Mouse (Mus musculus): ENCODE results near the gene Ide. TPM values are rescaled to one million over a fixed set of nuclear protein-coding genes. Genes with fewer than 3 reads are reported as not detected.

Ide gene
- polyA plus RNA-seq, 1 experiment from 2014 or later = 49.3 TPM

DNA sequence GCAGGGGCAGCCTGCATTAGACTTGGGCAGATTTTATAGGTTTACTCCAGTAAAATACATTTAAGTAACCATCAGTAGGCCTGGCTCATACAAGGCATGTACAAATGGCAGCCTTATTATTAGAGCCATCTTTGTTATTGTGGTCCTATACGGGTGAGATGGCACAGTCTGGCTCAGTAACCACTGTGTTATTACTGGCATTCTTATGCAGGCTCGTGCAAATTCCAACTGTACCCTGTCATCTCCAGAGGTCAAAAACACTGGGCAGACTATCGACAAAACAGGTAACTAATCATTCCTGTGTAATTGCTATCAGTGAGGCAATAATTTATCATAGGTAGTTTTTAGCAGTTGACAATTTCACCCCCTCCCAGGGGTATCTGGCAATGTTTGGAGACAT is 8.6 kb upstream of the Ide start:
- Histone ChIP-seq H3K36me3 (ENCODE audit: control insufficient read depth, insufficient read depth, low read length) (no peaks in the 10 kb centered on the region), H3K4me2 (ENCODE audit: low read depth, low read length) (no peak overlapping the region), H3K27ac (ENCODE audit: low read depth, low read length) (no peak overlapping the region), H3K4me1 (ENCODE audit: control insufficient read depth, insufficient read depth, low read length) (no peaks in the 10 kb centered on the region), H3K4me3 (ENCODE audit: low read depth, low read length) (no peak overlapping the region), H3K9ac (replicated peaks; ENCODE audit: low read depth, low read length) (no peak overlapping the region), H3K27me3 (ENCODE audit: control insufficient read depth, insufficient read depth, low read length) (no peaks in the 10 kb centered on the region), H3K9me3 (ENCODE audit: control insufficient read depth, low read length) (no peaks in the 10 kb centered on the region)
- WGBS = 80% methylated on average over 3 of the region's 3 CpGs
- ATAC-seq (ENCODE audit: low read depth) = no peak

DNA sequence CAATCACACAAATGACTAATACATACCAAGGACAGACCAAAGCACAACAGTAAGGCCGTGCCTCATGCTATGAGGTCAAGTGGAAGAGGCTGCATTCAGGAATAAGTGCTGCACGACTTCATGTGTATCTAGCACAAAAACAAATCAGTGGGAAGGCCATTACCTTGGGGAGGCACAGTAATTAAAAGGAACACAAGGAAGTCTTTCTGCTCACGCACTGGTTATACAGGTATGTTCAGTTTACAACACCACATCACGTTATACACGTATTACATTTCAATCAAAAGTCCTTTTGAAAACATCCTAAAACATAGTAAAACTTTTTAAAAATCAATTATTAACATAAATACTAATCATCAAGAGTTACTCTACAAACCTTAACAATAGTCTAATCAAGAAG is 6.2 kb upstream of the Ide start:
- Histone ChIP-seq H3K27ac (ENCODE audit: low read depth, low read length) (no peak overlapping the region), H3K4me3 (ENCODE audit: low read depth, low read length) (no peak overlapping the region), H3K4me2 (ENCODE audit: low read depth, low read length) (no peak overlapping the region), H3K4me1 (ENCODE audit: control insufficient read depth, insufficient read depth, low read length) (no peaks in the 10 kb centered on the region), H3K9me3 (ENCODE audit: control insufficient read depth, low read length) (no peaks in the 10 kb centered on the region), H3K27me3 (ENCODE audit: control insufficient read depth, insufficient read depth, low read length) (no peaks in the 10 kb centered on the region), H3K36me3 (ENCODE audit: control insufficient read depth, insufficient read depth, low read length) (no peaks in the 10 kb centered on the region), H3K9ac (replicated peaks; ENCODE audit: low read depth, low read length) (no peak overlapping the region)
- no peak for ATAC-seq (ENCODE audit: low read depth)
- 87% methylated on average over 5 of the region's 5 CpGs for WGBS

GRCm38 (mm10) chr19:37340931-37341330 is 3.3 kb upstream of the Ide start:
- no peaks in the 10 kb centered on the region for H3K36me3 ChIP-seq (ENCODE audit: control insufficient read depth, insufficient read depth, low read length)
- no peak for ATAC-seq (ENCODE audit: low read depth)
- no peak overlapping the region for H3K4me2 ChIP-seq (ENCODE audit: low read depth, low read length)
- H3K27ac ChIP-seq (ENCODE audit: low read depth, low read length) = no peak overlapping the region
- no peak overlapping the region for H3K4me3 ChIP-seq (ENCODE audit: low read depth, low read length)
- 86% methylated on average over 5 of the region's 5 CpGs for WGBS
- H3K9me3 ChIP-seq (ENCODE audit: control insufficient read depth, low read length) = no peaks in the 10 kb centered on the region
- no peaks in the 10 kb centered on the region for H3K27me3 ChIP-seq (ENCODE audit: control insufficient read depth, insufficient read depth, low read length)
- no peaks in the 10 kb centered on the region for H3K4me1 ChIP-seq (ENCODE audit: control insufficient read depth, insufficient read depth, low read length)
- no peak overlapping the region for H3K9ac ChIP-seq (replicated peaks; ENCODE audit: low read depth, low read length)

DNA sequence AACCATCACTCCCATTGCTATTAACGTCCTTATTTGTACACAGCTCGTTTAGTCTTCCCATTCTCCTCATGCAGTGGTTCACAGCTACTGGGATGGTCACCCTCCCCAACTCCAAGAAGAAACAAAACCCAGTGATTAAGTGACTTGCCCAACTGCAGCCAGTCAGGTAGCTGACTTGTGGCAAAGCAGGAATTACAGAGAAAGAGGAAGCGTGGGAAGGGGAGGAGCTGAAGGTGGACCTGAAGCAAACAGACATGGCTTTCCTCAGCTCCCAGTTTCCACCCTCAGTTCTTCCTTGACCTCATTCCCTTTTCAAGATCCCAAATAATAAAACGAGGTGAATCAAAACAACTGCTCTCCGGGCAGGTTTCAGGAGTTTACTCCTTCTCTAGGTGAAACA is 2.8 kb upstream of the Ide start:
- Histone ChIP-seq H3K9ac (replicated peaks; ENCODE audit: low read depth, low read length) (no peak overlapping the region), H3K27me3 (ENCODE audit: control insufficient read depth, insufficient read depth, low read length) (no peaks in the 10 kb centered on the region), H3K27ac (ENCODE audit: low read depth, low read length) (no peak overlapping the region), H3K4me3 (ENCODE audit: low read depth, low read length) (no peak overlapping the region), H3K4me1 (ENCODE audit: control insufficient read depth, insufficient read depth, low read length) (no peaks in the 10 kb centered on the region), H3K9me3 (ENCODE audit: control insufficient read depth, low read length) (no peaks in the 10 kb centered on the region), H3K4me2 (ENCODE audit: low read depth, low read length) (no peak overlapping the region), H3K36me3 (ENCODE audit: control insufficient read depth, insufficient read depth, low read length) (no peaks in the 10 kb centered on the region)
- 78% methylated on average over 5 of the region's 5 CpGs for WGBS
- ATAC-seq (ENCODE audit: low read depth) = no peak

DNA sequence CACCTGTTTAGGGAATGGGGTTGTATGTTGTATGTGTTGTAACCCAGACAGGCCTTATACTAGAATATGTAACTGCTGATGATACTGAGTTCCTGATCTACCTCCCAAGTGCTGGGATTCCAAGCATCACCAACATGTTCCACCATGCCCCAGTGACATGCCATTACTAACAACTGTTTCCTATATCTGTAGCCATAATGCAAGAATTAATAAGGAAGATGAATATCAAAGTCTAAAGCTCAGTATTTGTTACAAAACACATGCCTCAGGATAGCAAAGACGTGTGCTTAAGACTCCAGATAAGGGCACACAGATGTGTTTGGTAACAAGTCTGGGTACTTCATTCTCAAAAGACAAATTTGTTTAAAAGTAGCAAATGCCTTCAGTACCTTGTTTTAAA is 2.3 kb downstream of the Ide start:
- WGBS = 83% methylated on average over 1 of the region's 1 CpGs
- H3K9me3 ChIP-seq (ENCODE audit: control insufficient read depth, low read length) = no peaks in the 10 kb centered on the region
- no peak overlapping the region for H3K9ac ChIP-seq (replicated peaks; ENCODE audit: low read depth, low read length)
- no peaks in the 10 kb centered on the region for H3K36me3 ChIP-seq (ENCODE audit: control insufficient read depth, insufficient read depth, low read length)
- no peak overlapping the region for H3K4me3 ChIP-seq (ENCODE audit: low read depth, low read length)
- ATAC-seq (ENCODE audit: low read depth) = no peak
- no peak overlapping the region for H3K27ac ChIP-seq (ENCODE audit: low read depth, low read length)
- no peak overlapping the region for H3K4me2 ChIP-seq (ENCODE audit: low read depth, low read length)
- H3K27me3 ChIP-seq (ENCODE audit: control insufficient read depth, insufficient read depth, low read length) = no peaks in the 10 kb centered on the region
- H3K4me1 ChIP-seq (ENCODE audit: control insufficient read depth, insufficient read depth, low read length) = no peaks in the 10 kb centered on the region

DNA sequence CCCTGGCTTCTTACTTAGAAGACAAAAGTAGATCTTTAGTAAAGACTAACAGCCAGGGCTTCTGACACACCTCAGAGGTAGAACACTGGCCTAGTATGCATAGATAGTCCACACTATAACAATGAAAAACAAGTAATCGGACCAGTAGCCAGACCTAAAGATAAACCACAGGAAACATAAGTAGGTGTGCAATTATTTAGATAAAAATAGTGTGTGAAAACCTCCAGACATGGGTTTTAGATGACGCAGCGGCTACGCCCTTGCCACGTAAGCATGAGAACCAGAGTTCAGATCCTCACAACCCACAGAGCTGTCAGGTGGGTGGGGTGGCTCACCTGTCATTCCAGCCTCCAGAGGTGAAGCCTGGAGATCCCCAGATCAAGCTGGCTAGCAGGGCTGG is 4.3 kb downstream of the Ide start:
- 93% methylated on average over 5 of the region's 5 CpGs for WGBS
- Histone ChIP-seq H3K27me3 (ENCODE audit: control insufficient read depth, insufficient read depth, low read length) (no peaks in the 10 kb centered on the region), H3K36me3 (ENCODE audit: control insufficient read depth, insufficient read depth, low read length) (no peaks in the 10 kb centered on the region)

GRCm38 (mm10) chr19:37332726-37333125 is 4.9 kb downstream of the Ide start:
- Histone ChIP-seq H3K4me3 (ENCODE audit: low read depth, low read length) (no peak overlapping the region), H3K9ac (replicated peaks; ENCODE audit: low read depth, low read length) (no peak overlapping the region), H3K27ac (ENCODE audit: low read depth, low read length) (no peak overlapping the region), H3K9me3 (ENCODE audit: control insufficient read depth, low read length) (no peaks in the 10 kb centered on the region), H3K36me3 (ENCODE audit: control insufficient read depth, insufficient read depth, low read length) (peaks cover 2% of the 10 kb centered on the region; the same call in 1 of the 2 replicates), H3K4me1 (ENCODE audit: control insufficient read depth, insufficient read depth, low read length) (no peaks in the 10 kb centered on the region), H3K27me3 (ENCODE audit: control insufficient read depth, insufficient read depth, low read length) (no peaks in the 10 kb centered on the region), H3K4me2 (ENCODE audit: low read depth, low read length) (no peak overlapping the region)
- 92% methylated on average over 4 of the region's 4 CpGs for WGBS
- no peak for ATAC-seq (ENCODE audit: low read depth)

More for the DNA sequence above, 4.3 kb downstream of the Ide start:
- Histone ChIP-seq H3K4me3 (ENCODE audit: low read depth, low read length) (no peak overlapping the region), H3K27ac (ENCODE audit: low read depth, low read length) (no peak overlapping the region), H3K4me1 (ENCODE audit: control insufficient read depth, insufficient read depth, low read length) (no peaks in the 10 kb centered on the region), H3K9ac (replicated peaks; ENCODE audit: low read depth, low read length) (no peak overlapping the region), H3K4me2 (ENCODE audit: low read depth, low read length) (no peak overlapping the region), H3K9me3 (ENCODE audit: control insufficient read depth, low read length) (no peaks in the 10 kb centered on the region)
- no peak for ATAC-seq (ENCODE audit: low read depth)

DNA sequence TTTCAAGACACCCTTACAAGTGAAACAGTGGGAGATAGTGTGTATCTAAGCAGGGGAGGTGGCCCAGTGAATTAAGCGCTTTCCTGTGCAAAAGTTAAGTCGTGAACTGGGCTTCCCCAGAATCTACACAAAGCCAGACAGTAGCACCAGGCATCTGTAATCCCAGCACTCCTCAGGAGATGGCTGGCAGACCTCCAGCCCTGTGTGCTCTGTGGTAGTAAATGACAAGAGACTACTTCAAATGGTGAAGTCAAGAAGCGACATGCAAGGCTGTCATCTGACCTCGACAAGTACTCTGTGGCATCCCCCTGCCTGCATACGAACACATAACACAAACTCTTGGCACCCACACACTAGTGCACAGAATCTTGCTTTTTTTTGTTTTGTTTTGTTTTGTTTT is 10.4 kb downstream of the Ide start:
- no peaks in the 10 kb centered on the region for H3K4me1 ChIP-seq (ENCODE audit: control insufficient read depth, insufficient read depth, low read length)
- ATAC-seq (ENCODE audit: low read depth) = 0 out of 2 replicates have a peak, but pooled peaks have one; percentile 38
- no peak overlapping the region for H3K4me3 ChIP-seq (ENCODE audit: low read depth, low read length)
- H3K27ac ChIP-seq (ENCODE audit: low read depth, low read length) = no peak overlapping the region
- H3K4me2 ChIP-seq (ENCODE audit: low read depth, low read length) = no peak overlapping the region
- no peaks in the 10 kb centered on the region for H3K9me3 ChIP-seq (ENCODE audit: control insufficient read depth, low read length)
- H3K27me3 ChIP-seq (ENCODE audit: control insufficient read depth, insufficient read depth, low read length) = no peaks in the 10 kb centered on the region
- WGBS = 78% methylated on average over 5 of the region's 5 CpGs
- peaks cover 8% of the 10 kb centered on the region; the same call in 1 of the 2 replicates for H3K36me3 ChIP-seq (ENCODE audit: control insufficient read depth, insufficient read depth, low read length)
- H3K9ac ChIP-seq (replicated peaks; ENCODE audit: low read depth, low read length) = no peak overlapping the region

- no peaks in the 10 kb centered on the region for H3K4me1 ChIP-seq (ENCODE audit: control insufficient read depth, insufficient read depth, low read length)
- peaks cover 8% of the 10 kb centered on the region; the same call in 1 of the 2 replicates for H3K36me3 ChIP-seq (ENCODE audit: control insufficient read depth, insufficient read depth, low read length)
- ATAC-seq (ENCODE audit: low read depth) = no peak
- H3K4me3 ChIP-seq (ENCODE audit: low read depth, low read length) = no peak overlapping the region
- H3K27ac ChIP-seq (ENCODE audit: low read depth, low read length) = no peak overlapping the region
- H3K27me3 ChIP-seq (ENCODE audit: control insufficient read depth, insufficient read depth, low read length) = no peaks in the 10 kb centered on the region
- no peak overlapping the region for H3K9ac ChIP-seq (replicated peaks; ENCODE audit: low read depth, low read length)
- 77% methylated on average over 3 of the region's 3 CpGs for WGBS
- no peaks in the 10 kb centered on the region for H3K9me3 ChIP-seq (ENCODE audit: control insufficient read depth, low read length)
- H3K4me2 ChIP-seq (ENCODE audit: low read depth, low read length) = no peak overlapping the region
Measured at GRCm38 (mm10) chr19:37323566-37323965, 14.1 kb downstream of the Ide start.

Measured in neural tube, embryonic 14.5 days (tissue).